Mouse (Mus musculus): ENCODE measurements at regions not wholly inside any gene's neighbourhood (a gene's known extent, or its start where the extent isn't known, plus 50 kb on each side); places are given as distances from the start of the nearest gene placed in this dataset.

- Histone ChIP-seq H3K9ac (no peak overlapping the region), H3K27ac (replicated peaks) (no peak overlapping the region), H3K27me3 (no peaks in the 10 kb centered on the region), H3K4me2 (no peak overlapping the region), H3K4me1 (replicated peaks) (peaks cover 14% of the 10 kb centered on the region), H3K4me3 (no peak overlapping the region), H3K9me3 (no peaks in the 10 kb centered on the region), H3K36me3 (no peaks in the 10 kb centered on the region)
- no peak for ATAC-seq (ENCODE audit: low read depth)
- 89% methylated on average over 5 of the region's 5 CpGs for WGBS
Measured at GRCm38 (mm10) chr11:19838932-19839331, 85.2 kb upstream of the Spred2 start.

GRCm38 (mm10) chr11:19843084-19843483 is 81.1 kb upstream of the Spred2 start:
- H3K9ac ChIP-seq = no peak overlapping the region
- H3K4me1 ChIP-seq (replicated peaks) = no peaks in the 10 kb centered on the region
- H3K36me3 ChIP-seq = no peaks in the 10 kb centered on the region
- H3K4me2 ChIP-seq = no peak overlapping the region
- no peak overlapping the region for H3K4me3 ChIP-seq
- no peak for ATAC-seq (ENCODE audit: low read depth)
- WGBS = 94% methylated on average over 3 of the region's 3 CpGs
- H3K9me3 ChIP-seq = no peaks in the 10 kb centered on the region
- H3K27me3 ChIP-seq = no peaks in the 10 kb centered on the region
- H3K27ac ChIP-seq (replicated peaks) = no peak overlapping the region

GRCm38 (mm10) chr11:19847910-19848309 is 76.3 kb upstream of the Spred2 start:
- H3K27ac ChIP-seq (replicated peaks) = no peak overlapping the region
- no peak overlapping the region for H3K4me2 ChIP-seq
- H3K4me3 ChIP-seq = no peak overlapping the region
- no peak for ATAC-seq (ENCODE audit: low read depth)
- no peak overlapping the region for H3K9ac ChIP-seq
- WGBS = 93% methylated on average over 6 of the region's 6 CpGs
- H3K9me3 ChIP-seq = no peaks in the 10 kb centered on the region
- H3K4me1 ChIP-seq (replicated peaks) = no peaks in the 10 kb centered on the region
- H3K36me3 ChIP-seq = no peaks in the 10 kb centered on the region
- H3K27me3 ChIP-seq = no peaks in the 10 kb centered on the region

- H3K4me2 ChIP-seq = no peak overlapping the region
- no peak overlapping the region for H3K4me3 ChIP-seq
- 88% methylated on average over 6 of the region's 6 CpGs for WGBS
- no peaks in the 10 kb centered on the region for H3K36me3 ChIP-seq
- no peak overlapping the region for H3K27ac ChIP-seq (replicated peaks)
- H3K4me1 ChIP-seq (replicated peaks) = no peaks in the 10 kb centered on the region
- ATAC-seq (ENCODE audit: low read depth) = no peak
- no peaks in the 10 kb centered on the region for H3K27me3 ChIP-seq
- H3K9ac ChIP-seq = no peak overlapping the region
- no peaks in the 10 kb centered on the region for H3K9me3 ChIP-seq
Measured at GRCm38 (mm10) chr11:19848412-19848811, 75.8 kb upstream of the Spred2 start.

- ATAC-seq (ENCODE audit: low read depth) = no peak
- no peaks in the 10 kb centered on the region for H3K27me3 ChIP-seq
- no peak overlapping the region for H3K4me2 ChIP-seq
- no peaks in the 10 kb centered on the region for H3K9me3 ChIP-seq
- H3K27ac ChIP-seq (replicated peaks) = no peak overlapping the region
- H3K4me3 ChIP-seq = no peak overlapping the region
- no peak overlapping the region for H3K9ac ChIP-seq
- 57% methylated on average over 4 of the region's 4 CpGs for WGBS
- H3K36me3 ChIP-seq = no peaks in the 10 kb centered on the region
- H3K4me1 ChIP-seq (replicated peaks) = no peaks in the 10 kb centered on the region
Measured at GRCm38 (mm10) chr11:19849347-19849811, 74.8 kb upstream of the Spred2 start.

- Histone ChIP-seq H3K4me2 (no peak overlapping the region), H3K27ac (replicated peaks) (no peak overlapping the region), H3K4me3 (no peak overlapping the region), H3K9me3 (no peaks in the 10 kb centered on the region), H3K9ac (no peak overlapping the region), H3K36me3 (no peaks in the 10 kb centered on the region), H3K4me1 (replicated peaks) (no peaks in the 10 kb centered on the region), H3K27me3 (no peaks in the 10 kb centered on the region)
- no peak for ATAC-seq (ENCODE audit: low read depth)
- WGBS = 75% methylated on average over 3 of the region's 3 CpGs
Measured at GRCm38 (mm10) chr11:19849844-19850420, 74.2 kb upstream of the Spred2 start.

- 54% methylated on average over 6 of the region's 6 CpGs for WGBS
- Histone ChIP-seq H3K9ac (no peak overlapping the region), H3K9me3 (no peaks in the 10 kb centered on the region), H3K27ac (replicated peaks) (no peak overlapping the region), H3K4me1 (replicated peaks) (no peaks in the 10 kb centered on the region), H3K4me2 (no peak overlapping the region), H3K27me3 (no peaks in the 10 kb centered on the region), H3K36me3 (no peaks in the 10 kb centered on the region), H3K4me3 (no peak overlapping the region)
- ATAC-seq (ENCODE audit: low read depth) = no peak
Measured at GRCm38 (mm10) chr11:19851022-19851615, 73.1 kb upstream of the Spred2 start.

GRCm38 (mm10) chr11:19861596-19861995 is 62.6 kb upstream of the Spred2 start:
- 87% methylated on average over 4 of the region's 4 CpGs for WGBS
- Histone ChIP-seq H3K27ac (replicated peaks) (no peak overlapping the region), H3K9ac (no peak overlapping the region)

GRCm38 (mm10) chr11:19863327-19863726 is 60.8 kb upstream of the Spred2 start:
- 91% methylated on average over 3 of the region's 3 CpGs for WGBS

More at GRCm38 (mm10) chr11:19861596-19861995, 62.6 kb upstream of the Spred2 start:
- Histone ChIP-seq H3K4me3 (no peak overlapping the region), H3K36me3 (no peaks in the 10 kb centered on the region), H3K9me3 (no peaks in the 10 kb centered on the region), H3K4me1 (replicated peaks) (no peaks in the 10 kb centered on the region), H3K4me2 (no peak overlapping the region), H3K27me3 (no peaks in the 10 kb centered on the region)
- no peak for ATAC-seq (ENCODE audit: low read depth)

GRCm38 (mm10) chr11:19866262-19866661 is 57.9 kb upstream of the Spred2 start:
- WGBS = 38% methylated on average over 2 of the region's 2 CpGs
- ATAC-seq (ENCODE audit: low read depth) = no peak

More at GRCm38 (mm10) chr11:19863327-19863726, 60.8 kb upstream of the Spred2 start:
- Histone ChIP-seq H3K4me2 (no peak overlapping the region), H3K4me1 (replicated peaks) (no peaks in the 10 kb centered on the region), H3K9me3 (0 out of 2 replicates have a peak, but pooled peaks cover 2% of the 10 kb centered on the region), H3K27me3 (no peaks in the 10 kb centered on the region), H3K27ac (replicated peaks) (no peak overlapping the region), H3K4me3 (no peak overlapping the region), H3K36me3 (no peaks in the 10 kb centered on the region), H3K9ac (no peak overlapping the region)
- ATAC-seq (ENCODE audit: low read depth) = no peak

GRCm38 (mm10) chr11:19869671-19870070 is 54.5 kb upstream of the Spred2 start:
- H3K27me3 ChIP-seq = no peaks in the 10 kb centered on the region
- H3K4me2 ChIP-seq = no peak overlapping the region
- ATAC-seq (ENCODE audit: low read depth) = no peak
- 89% methylated on average over 3 of the region's 3 CpGs for WGBS
- 0 out of 2 replicates have a peak, but pooled peaks cover 2% of the 10 kb centered on the region for H3K9me3 ChIP-seq
- H3K4me1 ChIP-seq (replicated peaks) = no peaks in the 10 kb centered on the region
- H3K36me3 ChIP-seq = no peaks in the 10 kb centered on the region
- no peak overlapping the region for H3K27ac ChIP-seq (replicated peaks)
- H3K9ac ChIP-seq = no peak overlapping the region
- H3K4me3 ChIP-seq = no peak overlapping the region

More at GRCm38 (mm10) chr11:19866262-19866661, 57.9 kb upstream of the Spred2 start:
- H3K9me3 ChIP-seq = 0 out of 2 replicates have a peak, but pooled peaks cover 2% of the 10 kb centered on the region
- no peaks in the 10 kb centered on the region for H3K36me3 ChIP-seq
- no peak overlapping the region for H3K27ac ChIP-seq (replicated peaks)
- no peaks in the 10 kb centered on the region for H3K27me3 ChIP-seq
- no peak overlapping the region for H3K4me2 ChIP-seq
- H3K4me1 ChIP-seq (replicated peaks) = no peaks in the 10 kb centered on the region
- no peak overlapping the region for H3K9ac ChIP-seq
- no peak overlapping the region for H3K4me3 ChIP-seq

- H3K4me1 ChIP-seq (replicated peaks) = no peaks in the 10 kb centered on the region
- H3K9ac ChIP-seq = no peak overlapping the region
- H3K27ac ChIP-seq (replicated peaks) = no peak overlapping the region
- ATAC-seq (ENCODE audit: low read depth) = no peak
- 84% methylated on average over 7 of the region's 7 CpGs for WGBS
- H3K4me3 ChIP-seq = no peak overlapping the region
- H3K27me3 ChIP-seq = no peaks in the 10 kb centered on the region
- H3K9me3 ChIP-seq = 0 out of 2 replicates have a peak, but pooled peaks cover 2% of the 10 kb centered on the region
- H3K4me2 ChIP-seq = no peak overlapping the region
- H3K36me3 ChIP-seq = no peaks in the 10 kb centered on the region
Measured at GRCm38 (mm10) chr11:19870136-19870535, 54.0 kb upstream of the Spred2 start.

GRCm38 (mm10) chr11:19873796-19874195 is 50.4 kb upstream of the Spred2 start:
- Histone ChIP-seq H3K4me3 (no peak overlapping the region), H3K4me1 (replicated peaks) (no peaks in the 10 kb centered on the region; the same call in 1 of the 2 replicates), H3K4me2 (no peak overlapping the region), H3K9me3 (no peaks in the 10 kb centered on the region), H3K9ac (no peak overlapping the region), H3K27me3 (no peaks in the 10 kb centered on the region), H3K36me3 (no peaks in the 10 kb centered on the region), H3K27ac (replicated peaks) (no peak overlapping the region)
- ATAC-seq (ENCODE audit: low read depth) = no peak
- WGBS = 89% methylated on average over 6 of the region's 6 CpGs
